27 mouse cellular contexts compared by ENCODE assay signal in the genomic region with DNA sequence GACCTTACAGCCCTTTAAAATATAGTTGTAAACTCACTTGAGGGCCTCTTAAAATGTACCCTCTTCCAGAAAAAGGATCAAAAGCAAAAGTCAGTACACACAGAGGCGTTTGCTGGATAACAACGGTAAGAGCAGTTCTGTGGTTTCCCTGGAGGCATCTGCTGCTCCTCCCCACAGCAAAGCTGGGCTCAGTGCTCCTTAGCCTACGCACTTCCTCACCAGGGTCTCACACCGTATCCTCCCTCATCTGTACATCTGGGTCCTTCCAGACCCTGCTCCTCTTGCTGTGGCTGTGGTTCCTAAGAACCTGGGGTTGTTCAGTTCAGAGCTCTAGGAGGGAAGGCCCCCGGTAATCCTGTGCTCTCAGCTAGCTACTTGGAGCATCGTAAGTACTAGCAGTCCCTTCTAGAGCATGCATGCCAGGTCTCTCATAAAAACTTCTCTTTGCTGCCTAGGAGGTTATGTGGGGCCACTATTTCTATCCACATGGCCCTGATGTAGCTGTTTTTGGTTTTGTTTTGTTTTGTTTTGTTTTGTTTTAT. TPM values are rescaled to one million over a fixed set of nuclear protein-coding genes. Genes with fewer than 3 reads are reported as not detected.
DNase-seq lines count a peak whose midpoint lies in the region; ATAC-seq and TF ChIP-seq lines count a peak whose summit lies in the region.
"Had no signal": no experiment of that assay in that cellular context is flagged by ENCODE, and none has a peak within 500 bp of the region (broad histone marks: within the 10 kb centered on the region; RNA-seq: fewer than 3 reads in every experiment).

No protein-coding gene starts in this region.

- H3K27ac ChIP-seq in gastrocnemius, adult 2 months: peak overlapping the region; percentile 28; the same call in 1 of the 2 replicates
- H3K27ac ChIP-seq: forebrain, embryonic 13.5 days; hindbrain, embryonic 14.5 days; intestine, embryonic 15.5 days; limb, embryonic 12.5 days; liver, embryonic 13.5 days; lung, embryonic 15.5 days; macrophage; midbrain, embryonic 13.5 days had no signal

- H3K4me3 ChIP-seq in gastrocnemius, adult 2 months: no peak overlapping the region
- H3K4me3 ChIP-seq: erythroblast, embryonic 14.5 days; forebrain, embryonic 13.5 days; intestine, embryonic 15.5 days; limb, embryonic 12.5 days; liver, embryonic 13.5 days; lung, embryonic 15.5 days; midbrain, embryonic 13.5 days had no signal

- no peak for TF ChIP-seq CTCF in gastrocnemius, adult 2 months (IDR thresholded peaks at IDR 0.05)

- DNase-seq in gastrocnemius, adult 2 months: no peak
- no peak for DNase-seq in gastrocnemius, adult 8-10 months (ENCODE audit: low spot score in 2 of 2)
- DNase-seq in testis, postnatal 10 days (ENCODE audit: low spot score): peak; percentile 21
- DNase-seq in testis, postnatal 14 days (ENCODE audit: low spot score): no peak
- peak; percentile 16 for DNase-seq in thymus, postnatal 25 days
- DNase-seq in natural killer cell, adult 2 months (ENCODE audit: low spot score in 2 of 2): no peak
- DNase-seq: adrenal gland, postnatal 14 days; cerebellum, adult 11-12 months; cerebellum, postnatal 36 days; gastrocnemius, postnatal 14 days; heart, postnatal 14 days; kidney, postnatal 4 days; liver, embryonic 13.5 days; right cerebral cortex, postnatal 25 days had no signal

- intact Hi-C loops in gastrocnemius, adult 2 months (cut with DNase I): no loop called here

- peak; percentile 43 for ATAC-seq in granulocyte monocyte progenitor cell, adult 5-6 weeks (replicated peaks; ENCODE audit: poor library complexity, severe bottlenecking)
- no peak for ATAC-seq in activated CD4-positive, CD25-positive, alpha-beta regulatory T cell, adult 4 months
- ATAC-seq: CD4-positive, CD25-positive, alpha-beta regulatory T cell, adult 4 months; forebrain, embryonic 13.5 days; intestine, embryonic 15.5 days; midbrain, embryonic 13.5 days; Patski had no signal

RNA-seq across cellular contexts. Expression of gene B4galt4, which starts 18.8 kb away (rescaled TPM):
- total RNA-seq in gastrocnemius, adult 2 months (2021): 1 to 10 TPM; 3.3 to 7.0 TPM
- 1 to 10 TPM; 2.3 to 3.5 (median 2.9) TPM for total RNA-seq in gastrocnemius, adult 8-10 months (2022)
- total RNA-seq in granulocyte monocyte progenitor cell, adult 5-6 weeks (2014; fragmentation: Nextera tagmentation): 62.7 and 65.3 TPM in 2 replicates
- total RNA-seq in granulocyte monocyte progenitor cell, adult 5-6 weeks (2017): 58.2 and 61.1 TPM in 2 replicates
- 10 to 100 TPM; 11.7 to 11.9 TPM for polyA plus RNA-seq in activated CD4-positive, CD25-positive, alpha-beta regulatory T cell, adult 4 months (2017; shearing (Covaris generic))
- polyA plus RNA-seq: erythroblast, embryonic 14.5 days had no signal

RNA-seq across cellular contexts. Expression of gene Upk1b, which starts 39.2 kb away (rescaled TPM):
- total RNA-seq in gastrocnemius, adult 2 months (2021): not detected
- total RNA-seq in gastrocnemius, adult 8-10 months (2022): not detected
- total RNA-seq in granulocyte monocyte progenitor cell, adult 5-6 weeks (2014; fragmentation: Nextera tagmentation): not detected in 2 replicates
- 0.39 TPM in 1 of 2 replicates, not detected in the other for total RNA-seq in granulocyte monocyte progenitor cell, adult 5-6 weeks (2017)
- not detected for polyA plus RNA-seq in activated CD4-positive, CD25-positive, alpha-beta regulatory T cell, adult 4 months (2017; shearing (Covaris generic))
- total RNA-seq: gastrocnemius, postnatal 14 days had no signal
- polyA plus RNA-seq: CD4-positive, CD25-positive, alpha-beta regulatory T cell, adult 4 months; erythroblast, embryonic 14.5 days; forebrain, embryonic 13.5 days; macrophage; neural tube, embryonic 14.5 days; Patski had no signal

RNA-seq across cellular contexts. Expression of gene Arhgap31, which starts 47.8 kb away (rescaled TPM):
- total RNA-seq in gastrocnemius, adult 2 months (2021): 10 to 100 TPM; 11.9 to 18.6 TPM
- 10 to 100 TPM in 2 of 4 experiments, 1 to 10 TPM in 2; 9.3 to 14.3 (median 11.0) TPM for total RNA-seq in gastrocnemius, adult 8-10 months (2022)
- total RNA-seq in granulocyte monocyte progenitor cell, adult 5-6 weeks (2014; fragmentation: Nextera tagmentation): 17.4 and 18.3 TPM in 2 replicates
- total RNA-seq in granulocyte monocyte progenitor cell, adult 5-6 weeks (2017): 6.5 and 7.7 TPM in 2 replicates
- 10 to 100 TPM; 19.6 to 19.9 TPM for polyA plus RNA-seq in activated CD4-positive, CD25-positive, alpha-beta regulatory T cell, adult 4 months (2017; shearing (Covaris generic))

Comparison
In these comparisons a context has a peak if more than half of its experiments do, and no peak if none do; other contexts are left out.
1. DNase-seq: peak in testis, postnatal 10 days (single experiment) and thymus, postnatal 25 days (single experiment); none in gastrocnemius, adult 2 months (single experiment), gastrocnemius, adult 8-10 months (0 of 2), testis, postnatal 14 days (single experiment) and natural killer cell, adult 2 months (0 of 2).
2. RNA of gene B4galt4, which starts 18.8 kb away (total RNA-seq): 58.2 to 65.3 TPM in granulocyte monocyte progenitor cell, adult 5-6 weeks; 3.3 to 7.0 TPM in gastrocnemius, adult 2 months and 2.3 to 3.5 TPM in gastrocnemius, adult 8-10 months; every median in the first group is over 4 times any median in the second.